Mouse (Mus musculus) forebrain, embryonic 16.5 days (tissue): Measurements from ENCODE around the gene Hcfc1r1. TPM values are rescaled to one million over a fixed set of nuclear protein-coding genes. Genes with fewer than 3 reads are reported as not detected.

ENCODE experiments used
- ATAC-seq: fragments of 200-750 bp; cut with Nextera tagmentation; 2 replicates; pipeline ENCODE4 v1.8.0; 2017; ENCODE audit warnings: mild to moderate bottlenecking, moderate library complexity
- H3K27ac ChIP-seq: fragments of 300-500 bp; sonication (generic); 2 replicates; pipeline ENCODE4 v1.5.1; 2014; ENCODE audit warnings: low read length, control low read depth
- H3K27me3 ChIP-seq: fragments of 300-500 bp; sonication (generic); replicated peaks from 2 replicates; pipeline ENCODE4 v1.6.1; 2014; ENCODE audit warnings: low read length; ENCODE audit not compliant: control insufficient read depth, insufficient read depth
- H3K36me3 ChIP-seq: fragments of 300-500 bp; sonication (generic); 2 replicates; pipeline ENCODE4 v1.6.1; 2014; ENCODE audit not compliant: control insufficient read depth, insufficient read depth
- H3K4me1 ChIP-seq: fragments of 300-500 bp; sonication (generic); replicated peaks from 2 replicates; pipeline ENCODE4 v1.6.1; 2014; ENCODE audit warnings: low read length; ENCODE audit not compliant: control insufficient read depth, insufficient read depth
- H3K4me2 ChIP-seq: fragments of 300-500 bp; sonication (generic); 2 replicates; pipeline ENCODE4 v1.6.1; 2014; ENCODE audit warnings: mild to moderate bottlenecking, low read length, control low read depth
- H3K4me3 ChIP-seq: fragments of 300-500 bp; sonication (generic); replicated peaks from 2 replicates; pipeline ENCODE4 v1.5.1; 2014; ENCODE audit warnings: mild to moderate bottlenecking, low read length, control low read depth
- H3K9ac ChIP-seq: fragments of 300-500 bp; sonication (generic); replicated peaks from 2 replicates; pipeline ENCODE4 v1.6.1; 2014; ENCODE audit warnings: low read depth, low read length, control low read depth
- H3K9me3 ChIP-seq: fragments of 300-500 bp; sonication (generic); 2 replicates; pipeline ENCODE4 v1.6.1; 2016; ENCODE audit warnings: low read length; ENCODE audit not compliant: control insufficient read depth
- WGBS: fragments of 180-500 bp; shearing (Covaris S2); extraction: QIAGEN DNeasy Blood & Tissue Kit; methylation state at CpG from one replicate; pipeline ENCODE4 v1.1.7; 2014; 5-methylcytosine and 5-hydroxymethylcytosine counted together
- polyA plus RNA-seq: library from polyadenylated mRNA; unstranded; fragments of >200 nt; fragmentation: Nextera tagmentation; extraction: Ambion mirVana; gene quantifications from 2 replicates; pipeline ENCODE4 v1.2.1, GENCODE M21; 2015

The Hcfc1r1 gene
- 92.1 and 99.4 TPM in 2 replicates for polyA plus RNA-seq

- peak; percentile 96 for ATAC-seq
- Histone ChIP-seq H3K9me3 (no peaks in the 10 kb centered on the region), H3K36me3 (no peaks in the 10 kb centered on the region; the same call in 1 of the 2 replicates), H3K9ac (peak within 1 kb of the TSS; percentile 82), H3K27ac (peak within 1 kb of the TSS; percentile 82), H3K4me2 (peak within 1 kb of the TSS; percentile 79), H3K4me3 (peak within 1 kb of the TSS; percentile 80), H3K27me3 (peaks cover 13% of the 10 kb centered on the region), H3K4me1 (peaks cover 30% of the 10 kb centered on the region)
- under 1% methylated on average over 45 of the region's 45 CpGs for WGBS
Observed at GRCm38 (mm10) chr17:23673424-23674073, at the start of gene Hcfc1r1, which contains the start of gene Thoc6. Gene Hcfc1r1 (plus strand): TSS chr17:23673596. Gene Thoc6 (minus strand): TSS chr17:23673882.

- ATAC-seq: no peak
- Histone ChIP-seq H3K4me3 (no peak overlapping the region), H3K36me3 (no peaks in the 10 kb centered on the region), H3K27ac (no peak overlapping the region), H3K9me3 (no peaks in the 10 kb centered on the region), H3K4me2 (no peak overlapping the region), H3K9ac (no peak overlapping the region), H3K27me3 (no peaks in the 10 kb centered on the region), H3K4me1 (peaks cover 5% of the 10 kb centered on the region; the same call in 1 of the 2 replicates)
- WGBS: 36% methylated on average over 7 of the region's 7 CpGs
Observed at GRCm38 (mm10) chr17:23627813-23628212, 45.6 kb upstream of the Hcfc1r1 start.

GRCm38 (mm10) chr17:23630195-23631020 lies 43.0 kb upstream of the Hcfc1r1 start:
- Histone ChIP-seq H3K9me3 (no peaks in the 10 kb centered on the region), H3K4me1 (peaks cover 5% of the 10 kb centered on the region; the same call in 1 of the 2 replicates), H3K27ac (no peak overlapping the region), H3K27me3 (no peaks in the 10 kb centered on the region), H3K4me3 (peak overlapping the region; percentile 4; the same call in 1 of the 2 replicates), H3K9ac (no peak overlapping the region; the same call in 1 of the 2 replicates), H3K36me3 (no peaks in the 10 kb centered on the region), H3K4me2 (peak overlapping the region; percentile 45)
- 14% methylated on average over 22 of the region's 22 CpGs for WGBS
- peak; percentile 84 for ATAC-seq

DNA sequence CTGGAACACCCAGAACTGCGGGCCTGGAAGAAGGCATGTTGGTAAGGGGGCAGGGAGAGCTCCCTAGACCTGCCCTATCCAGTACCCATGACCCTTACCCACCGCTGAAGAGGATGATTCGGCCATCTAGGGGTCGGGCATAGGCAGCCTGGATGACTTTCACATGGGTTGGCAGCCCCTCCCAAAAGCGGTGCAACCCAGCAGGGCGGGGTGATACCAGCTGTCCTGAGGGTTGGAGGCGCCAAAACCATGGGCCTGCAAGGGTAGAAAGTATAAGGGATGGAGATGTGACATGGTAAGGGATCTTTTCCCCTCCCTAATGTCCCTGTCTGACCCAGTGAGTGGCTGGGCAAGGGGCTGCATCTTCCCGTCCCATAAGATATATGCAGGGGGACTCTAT lies 42.2 kb upstream of the Hcfc1r1 start:
- no peak for ATAC-seq
- no peaks in the 10 kb centered on the region for H3K27me3 ChIP-seq
- H3K4me2 ChIP-seq: no peak overlapping the region
- H3K4me3 ChIP-seq: no peak overlapping the region
- 88% methylated on average over 8 of the region's 8 CpGs for WGBS
- no peaks in the 10 kb centered on the region for H3K9me3 ChIP-seq
- no peak overlapping the region for H3K9ac ChIP-seq
- H3K36me3 ChIP-seq: no peaks in the 10 kb centered on the region
- no peak overlapping the region for H3K27ac ChIP-seq
- H3K4me1 ChIP-seq: peaks cover 5% of the 10 kb centered on the region; the same call in 1 of the 2 replicates

DNA sequence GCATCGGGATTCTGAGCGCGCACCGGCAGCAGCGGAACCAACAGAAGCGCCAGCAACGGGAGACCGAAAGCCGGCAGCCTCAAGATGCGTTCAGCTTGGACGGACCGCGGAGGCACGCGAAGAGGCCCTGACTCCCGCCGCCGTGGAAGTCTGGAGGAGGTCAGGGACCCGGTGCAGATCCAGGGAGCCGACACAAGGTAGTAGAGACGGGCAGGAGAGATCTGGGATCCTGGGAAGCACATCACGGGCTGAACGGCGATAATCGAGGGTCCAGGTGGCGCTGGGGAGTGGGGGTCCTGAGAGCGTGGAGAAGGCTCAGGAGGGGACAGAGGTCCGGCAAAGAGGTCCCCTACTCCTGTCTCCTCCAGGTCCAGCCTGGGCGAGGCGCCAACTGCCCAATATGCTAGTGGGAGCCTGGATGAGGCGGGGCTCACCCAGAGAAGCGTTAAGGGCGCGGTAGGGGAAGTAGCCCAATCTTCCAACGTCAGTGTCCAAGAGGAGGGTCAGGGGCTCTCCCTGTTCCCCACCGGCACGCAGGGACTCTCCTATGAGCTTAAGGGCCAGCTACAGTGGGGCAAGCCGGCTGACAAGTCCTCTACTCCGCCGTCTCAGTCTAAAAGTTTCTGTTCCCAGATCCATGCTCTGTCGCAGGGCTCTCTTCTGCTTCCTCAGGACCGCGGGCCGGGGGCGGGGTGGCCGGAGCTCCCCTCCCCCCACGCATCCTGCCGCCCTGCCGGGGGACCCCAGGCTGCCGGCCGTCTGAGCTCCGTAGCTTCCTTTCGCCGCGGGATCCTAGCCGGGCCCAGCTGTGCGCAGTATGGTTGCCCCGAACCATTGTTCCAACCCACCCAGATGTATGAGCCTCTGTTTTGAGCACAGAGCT lies 28.5 kb upstream of the Hcfc1r1 start, which contains the start of gene Mmp25:
Gene Mmp25 (minus strand): TSS at position 665 of the 883 bp plus-strand sequence.
- no peaks in the 10 kb centered on the region for H3K9me3 ChIP-seq
- peak within 1 kb of the TSS; percentile 41 for H3K4me3 ChIP-seq
- H3K9ac ChIP-seq: peak within 1 kb of the TSS; percentile 36; the same call in 1 of the 2 replicates
- no peak within 1 kb of the TSS for H3K27ac ChIP-seq
- WGBS: under 1% methylated on average over 58 of the region's 58 CpGs
- H3K27me3 ChIP-seq: peaks cover 31% of the 10 kb centered on the region
- peak within 1 kb of the TSS; percentile 60 for H3K4me2 ChIP-seq
- no peaks in the 10 kb centered on the region for H3K36me3 ChIP-seq
- no peak for ATAC-seq
- H3K4me1 ChIP-seq: peaks cover 8% of the 10 kb centered on the region

DNA sequence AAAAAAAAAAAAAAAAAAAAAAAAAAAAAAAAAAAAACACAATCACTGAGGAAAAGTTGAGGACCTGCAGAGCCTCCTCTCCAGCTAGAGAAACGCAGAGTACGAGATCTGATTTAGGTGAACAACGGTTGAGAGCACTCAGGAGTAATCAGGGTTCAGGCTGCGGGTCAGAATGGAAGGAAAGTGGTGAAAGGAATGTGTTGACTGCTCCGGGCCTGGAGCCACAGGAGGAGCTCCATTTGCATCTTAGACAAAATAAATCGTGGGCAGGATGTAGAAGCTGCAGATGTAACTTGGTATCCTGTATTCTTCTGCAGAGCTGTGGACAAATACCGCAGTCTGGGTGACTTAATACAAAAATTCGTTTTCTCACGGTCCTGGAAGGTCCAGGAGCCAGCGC lies 27.5 kb upstream of the Hcfc1r1 start:
- 31% methylated on average over 10 of the region's 10 CpGs for WGBS
- H3K27me3 ChIP-seq: peaks cover 31% of the 10 kb centered on the region
- H3K4me1 ChIP-seq: peaks cover 8% of the 10 kb centered on the region
- H3K9me3 ChIP-seq: no peaks in the 10 kb centered on the region
- no peak overlapping the region for H3K27ac ChIP-seq
- no peaks in the 10 kb centered on the region for H3K36me3 ChIP-seq
- H3K4me3 ChIP-seq: no peak overlapping the region
- H3K9ac ChIP-seq: no peak overlapping the region
- no peak overlapping the region for H3K4me2 ChIP-seq
- ATAC-seq: no peak

DNA sequence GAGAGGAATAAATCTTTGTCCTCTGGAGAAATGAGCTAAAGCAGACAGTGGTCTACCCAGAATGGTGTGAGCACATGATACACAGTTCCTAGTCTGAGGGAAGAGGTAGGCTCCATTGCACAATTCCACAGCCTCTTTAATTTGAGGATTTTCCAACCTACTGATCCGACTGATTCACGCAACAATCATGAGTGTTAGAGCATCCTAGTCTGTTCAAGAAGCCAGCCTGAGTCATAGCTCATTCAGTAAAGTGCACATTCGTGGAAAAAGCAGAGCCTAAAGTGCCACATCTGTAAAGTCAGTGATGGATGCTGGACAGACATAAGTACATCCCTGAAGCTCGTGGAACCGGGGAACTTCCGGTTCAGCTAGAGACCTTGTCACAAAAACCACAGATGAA lies 22.0 kb upstream of the Hcfc1r1 start:
- H3K9me3 ChIP-seq: no peaks in the 10 kb centered on the region
- no peak overlapping the region for H3K27ac ChIP-seq
- H3K27me3 ChIP-seq: peaks cover 5% of the 10 kb centered on the region; the same call in 1 of the 2 replicates
- ATAC-seq: no peak
- H3K36me3 ChIP-seq: no peaks in the 10 kb centered on the region
- no peak overlapping the region for H3K4me3 ChIP-seq
- WGBS: 76% methylated on average over 6 of the region's 6 CpGs
- H3K4me1 ChIP-seq: no peaks in the 10 kb centered on the region
- no peak overlapping the region for H3K9ac ChIP-seq
- no peak overlapping the region for H3K4me2 ChIP-seq

DNA sequence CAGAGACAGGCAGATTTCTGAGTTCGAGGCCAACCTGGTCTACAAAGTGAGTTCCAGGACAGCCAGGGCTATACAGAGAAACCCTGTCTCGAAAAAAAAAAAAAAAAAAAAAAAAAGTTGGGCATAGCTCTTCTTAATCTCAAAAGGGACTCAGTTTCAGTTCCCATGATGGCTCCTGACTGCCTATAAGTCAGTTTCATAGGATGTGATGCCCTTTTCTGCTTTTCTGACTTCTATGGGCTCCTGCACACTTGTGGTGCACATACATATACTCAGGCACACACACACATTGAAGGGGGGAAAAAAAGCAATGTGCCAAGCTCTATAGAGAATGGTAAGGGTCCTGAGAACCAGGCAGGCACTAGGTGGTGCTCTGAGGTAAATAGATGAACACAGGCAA lies 20.1 kb upstream of the Hcfc1r1 start:
- no peak for ATAC-seq
- Histone ChIP-seq H3K27me3 (no peaks in the 10 kb centered on the region), H3K9ac (no peak overlapping the region), H3K4me1 (no peaks in the 10 kb centered on the region), H3K36me3 (no peaks in the 10 kb centered on the region), H3K4me3 (no peak overlapping the region), H3K27ac (no peak overlapping the region), H3K4me2 (no peak overlapping the region), H3K9me3 (no peaks in the 10 kb centered on the region)
- 57% methylated on average over 1 of the region's 2 CpGs for WGBS
